Mouse (Mus musculus) lung, adult 2 months (tissue): Measurements from ENCODE around the gene Mcm7.

Experiments
- CTCF ChIP-seq: fragments of 200-500 bp; IDR thresholded peaks from 2 replicates; pipeline ENCODE4 v1.5.1; 2011; ENCODE audit warnings: mild to moderate bottlenecking, low read length, control low read depth; ENCODE audit not compliant: insufficient read depth
- POLR2A ChIP-seq: fragments of 200-500 bp; IDR thresholded peaks from 2 replicates; pipeline ENCODE4 v1.6.1; 2011; ENCODE audit warnings: low read depth, mild to moderate bottlenecking, control low read depth, low read length, borderline replicate concordance; ENCODE audit errors: extremely low read depth

DNA sequence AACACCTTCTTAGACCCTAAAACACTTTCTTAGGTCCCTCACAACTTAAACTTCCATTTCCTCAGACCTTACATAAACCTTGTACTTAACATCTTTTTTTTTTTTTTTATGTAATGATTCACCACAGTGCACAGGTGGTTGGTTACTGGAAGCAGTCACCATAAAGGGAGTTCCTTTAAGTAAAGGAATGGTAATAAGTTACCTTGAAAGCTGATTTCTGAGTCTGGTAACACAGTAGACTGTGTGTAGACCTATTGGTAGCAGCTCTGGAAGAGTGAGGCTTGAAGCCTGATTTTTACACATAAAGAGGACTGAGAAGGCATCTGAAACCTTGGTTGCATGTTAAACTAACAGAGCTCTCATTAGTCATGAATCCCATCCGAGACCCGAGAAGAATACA is 47.6 kb upstream of the Mcm7 start:
- TF ChIP-seq CTCF (no peak), POLR2A (no peak)
